Mouse (Mus musculus): ENCODE results near the gene Spink2. TPM values are rescaled to one million over a fixed set of nuclear protein-coding genes. Genes with fewer than 3 reads are reported as not detected.

Spink2 gene
- 2.7 and 4.8 TPM in 2 replicates for polyA plus RNA-seq (2015; fragmentation: Nextera tagmentation; extraction: Ambion mirVana)

GRCm38 (mm10) chr5:77211236-77211635 lies at the start of gene Spink2:
Gene Spink2 (minus strand): TSS chr5:77211471.

Other genes with a start within 250 kb of the Spink2 start
- 58.5 and 70.8 TPM in 2 replicates for gene Srp72, start 236.8 kb downstream of the Spink2 start, polyA plus RNA-seq (2015; fragmentation: Nextera tagmentation; extraction: Ambion mirVana)
- not detected in 2 replicates for gene Arl9, start 207.4 kb downstream of the Spink2 start, polyA plus RNA-seq (2015; fragmentation: Nextera tagmentation; extraction: Ambion mirVana)
- gene Thegl, start 195.4 kb downstream of the Spink2 start, polyA plus RNA-seq (2015; fragmentation: Nextera tagmentation; extraction: Ambion mirVana): not detected in 2 replicates
- gene Hopx, start 96.3 kb downstream of the Spink2 start, polyA plus RNA-seq (2015; fragmentation: Nextera tagmentation; extraction: Ambion mirVana): 8.1 and 10.7 TPM in 2 replicates
- 14.6 and 16.4 TPM in 2 replicates for gene Rest, start 54.0 kb upstream of the Spink2 start, polyA plus RNA-seq (2015; fragmentation: Nextera tagmentation; extraction: Ambion mirVana)
- gene Noa1, start 98.6 kb upstream of the Spink2 start, polyA plus RNA-seq (2015; fragmentation: Nextera tagmentation; extraction: Ambion mirVana): 12.6 and 15.5 TPM in 2 replicates
- 23.9 and 24.7 TPM in 2 replicates for gene Polr2b, start 98.7 kb upstream of the Spink2 start, polyA plus RNA-seq (2015; fragmentation: Nextera tagmentation; extraction: Ambion mirVana)
- gene Igfbp7, start 196.6 kb upstream of the Spink2 start, polyA plus RNA-seq (2015; fragmentation: Nextera tagmentation; extraction: Ambion mirVana): 980 and 986 TPM in 2 replicates